Mouse (Mus musculus) kidney, adult 2 months (tissue): ENCODE measurements around the gene S1pr1.

ENCODE experiments used
- CTCF ChIP-seq: fragments of 200-500 bp; conservative IDR thresholded peaks from 2 replicates; pipeline ENCODE4 v1.5.1; 2011; ENCODE audit warnings: low read depth, mild to moderate bottlenecking, control low read depth, low read length, moderate library complexity, mixed read lengths; ENCODE audit not compliant: insufficient read depth, insufficient read length
- POLR2A ChIP-seq: fragments of 200-500 bp; IDR thresholded peaks from one replicate; pipeline ENCODE4 v1.6.1; 2011; ENCODE audit warnings: low read depth, low read length, control low read depth

- TF ChIP-seq CTCF = no peak
- TF ChIP-seq POLR2A = no peak
These were observed 4.8 kb downstream of the S1pr1 start for GRCm38 (mm10) chr3:115710051-115710450.
